Mouse (Mus musculus) ovary, postnatal 14 days (tissue): ENCODE measurements around the gene Pld5.

Source experiments
- DNase-seq: peaks from one replicate; pipeline ENCODE4 v3.0.0; 2022; ENCODE audit warnings: low spot score

Gene Pld5

GRCm38 (mm10) chr1:175946718-175947315 lies 328.3 kb downstream of the Pld5 start:
- no peak for DNase-seq

- DNase-seq = no peak
Observed at GRCm38 (mm10) chr1:175943168-175943567, 331.9 kb downstream of the Pld5 start.

- no peak for DNase-seq
Observed at GRCm38 (mm10) chr1:175938731-175939130, 336.4 kb downstream of the Pld5 start.

- DNase-seq = peak; percentile 68
Observed at GRCm38 (mm10) chr1:175936282-175936737, 338.8 kb downstream of the Pld5 start.

GRCm38 (mm10) chr1:175931391-175931790 lies 343.7 kb downstream of the Pld5 start:
- no peak for DNase-seq

GRCm38 (mm10) chr1:175923848-175924787 lies 351.0 kb downstream of the Pld5 start:
- peak; percentile 74 for DNase-seq

GRCm38 (mm10) chr1:175921091-175921490 lies 354.0 kb downstream of the Pld5 start:
- DNase-seq = no peak

- DNase-seq = no peak
Observed at GRCm38 (mm10) chr1:175920029-175920428, 355.1 kb downstream of the Pld5 start, which contains the start of gene Gm38100. Gene Gm38100 (plus strand): TSS chr1:175920329.

GRCm38 (mm10) chr1:175913728-175914303 lies 361.3 kb downstream of the Pld5 start:
- DNase-seq = no peak
